Mouse (Mus musculus) heart, postnatal 0 days (tissue): ENCODE results near the gene Lsm14b.

Experiments used
- CTCF ChIP-seq: IDR thresholded peaks from 2 replicates; pipeline ENCODE4 v1.5.1; 2016; ENCODE audit warnings: antibody characterized with exemption, control low read depth, low read depth
- EP300 ChIP-seq: IDR thresholded peaks from 2 replicates; pipeline ENCODE4 v1.6.1; 2016; ENCODE audit warnings: antibody characterized with exemption, low read depth

GRCm38 (mm10) chr2:179975851-179976250 is 48.9 kb upstream of the Lsm14b start:
- no peak for TF ChIP-seq CTCF
- TF ChIP-seq EP300, result no peak
